Mouse (Mus musculus) brain, adult 2 months (tissue): Measurements from ENCODE around the gene Chrd.

Experiments used
- DNase-seq: peaks from one replicate; pipeline ENCODE4 v3.0.0; 2011; ENCODE audit warnings: low read depth, low spot score

Chrd gene

GRCm38 (mm10) chr16:20710370-20710769 is 22.6 kb upstream of the Chrd start:
- no peak for DNase-seq

GRCm38 (mm10) chr16:20710810-20711209 is 22.1 kb upstream of the Chrd start:
- no peak for DNase-seq

GRCm38 (mm10) chr16:20712190-20712589 is 20.7 kb upstream of the Chrd start:
- no peak for DNase-seq

- no peak for DNase-seq
These were observed 20.0 kb upstream of the Chrd start for GRCm38 (mm10) chr16:20712889-20713288.

- no peak for DNase-seq
These were observed 18.4 kb upstream of the Chrd start for GRCm38 (mm10) chr16:20714307-20715080.

- no peak for DNase-seq
These were observed 17.8 kb upstream of the Chrd start for GRCm38 (mm10) chr16:20715161-20715560.

GRCm38 (mm10) chr16:20715566-20715965 is 17.4 kb upstream of the Chrd start:
- DNase-seq: no peak

GRCm38 (mm10) chr16:20715976-20716840 is 16.7 kb upstream of the Chrd start:
- DNase-seq: peak; percentile 86

GRCm38 (mm10) chr16:20716841-20717180 is 16.1 kb upstream of the Chrd start:
- DNase-seq: no peak

GRCm38 (mm10) chr16:20717181-20717977 is 15.5 kb upstream of the Chrd start, which contains the start of the genes Polr2h and Clcn2:
Gene Polr2h, plus strand, starts transcription at chr16:20717665.
Gene Clcn2, minus strand, starts transcription at chr16:20717746.
- DNase-seq: peak; percentile 99

GRCm38 (mm10) chr16:20717978-20718670 is 14.8 kb upstream of the Chrd start:
- no peak for DNase-seq

GRCm38 (mm10) chr16:20721808-20722207 is 11.1 kb upstream of the Chrd start:
- DNase-seq: no peak

- DNase-seq: no peak
These were observed 10.2 kb upstream of the Chrd start for GRCm38 (mm10) chr16:20722736-20723135.

GRCm38 (mm10) chr16:20723247-20723646 is 9.7 kb upstream of the Chrd start:
- no peak for DNase-seq

- peak; percentile 75 for DNase-seq
These were observed 8.6 kb upstream of the Chrd start for GRCm38 (mm10) chr16:20724338-20724748.

- DNase-seq: no peak
These were observed 7.6 kb upstream of the Chrd start for GRCm38 (mm10) chr16:20725321-20725720.

- DNase-seq: no peak
These were observed 7.2 kb upstream of the Chrd start for GRCm38 (mm10) chr16:20725750-20726149.

- DNase-seq: no peak
These were observed 6.5 kb upstream of the Chrd start for GRCm38 (mm10) chr16:20726384-20726783.

- DNase-seq: no peak
These were observed 2.6 kb upstream of the Chrd start for GRCm38 (mm10) chr16:20730293-20730711.

- peak; percentile 84 for DNase-seq
These were observed 1.2 kb upstream of the Chrd start for GRCm38 (mm10) chr16:20731688-20732087.

GRCm38 (mm10) chr16:20732251-20732924 is 539 bp upstream of the Chrd start:
- DNase-seq: peak; percentile 60
